Mouse (Mus musculus) bone marrow macrophage, adult 2 months (primary cell): ENCODE measurements at regions not wholly inside any gene's neighbourhood (a gene's known extent, or its start where the extent isn't known, plus 50 kb on each side); places are given as distances from the start of the nearest gene placed in this dataset.

Experiments
- CTCF ChIP-seq: IDR thresholded peaks from 2 replicates; pipeline ENCODE4 v1.5.1; 2012; ENCODE audit warnings: low read depth, mild to moderate bottlenecking, low read length, moderate library complexity
- POLR2A ChIP-seq: IDR thresholded peaks from 2 replicates; pipeline ENCODE4 v1.6.1; 2012; ENCODE audit warnings: mild to moderate bottlenecking, low read depth, low read length, borderline replicate concordance

GRCm38 (mm10) chr13:107094976-107095716 lies 73.2 kb upstream of the Kif2a start:
- TF ChIP-seq CTCF (no peak), POLR2A (no peak)
